Mouse (Mus musculus): ENCODE data around the gene 2810004N23Rik. TPM values are rescaled to one million over a fixed set of nuclear protein-coding genes. Genes with fewer than 3 reads are reported as not detected.

2810004N23Rik gene
- total RNA-seq, 1 experiment from 2014 or later: 27.5 TPM

- ATAC-seq (ENCODE audit: extremely low read depth, insufficient number of reproducible peaks, low FRiP score, poor library complexity, severe bottlenecking): no peak
These were observed 68.5 kb downstream of the 2810004N23Rik start for GRCm38 (mm10) chr8:124794486-124794780.

DNA sequence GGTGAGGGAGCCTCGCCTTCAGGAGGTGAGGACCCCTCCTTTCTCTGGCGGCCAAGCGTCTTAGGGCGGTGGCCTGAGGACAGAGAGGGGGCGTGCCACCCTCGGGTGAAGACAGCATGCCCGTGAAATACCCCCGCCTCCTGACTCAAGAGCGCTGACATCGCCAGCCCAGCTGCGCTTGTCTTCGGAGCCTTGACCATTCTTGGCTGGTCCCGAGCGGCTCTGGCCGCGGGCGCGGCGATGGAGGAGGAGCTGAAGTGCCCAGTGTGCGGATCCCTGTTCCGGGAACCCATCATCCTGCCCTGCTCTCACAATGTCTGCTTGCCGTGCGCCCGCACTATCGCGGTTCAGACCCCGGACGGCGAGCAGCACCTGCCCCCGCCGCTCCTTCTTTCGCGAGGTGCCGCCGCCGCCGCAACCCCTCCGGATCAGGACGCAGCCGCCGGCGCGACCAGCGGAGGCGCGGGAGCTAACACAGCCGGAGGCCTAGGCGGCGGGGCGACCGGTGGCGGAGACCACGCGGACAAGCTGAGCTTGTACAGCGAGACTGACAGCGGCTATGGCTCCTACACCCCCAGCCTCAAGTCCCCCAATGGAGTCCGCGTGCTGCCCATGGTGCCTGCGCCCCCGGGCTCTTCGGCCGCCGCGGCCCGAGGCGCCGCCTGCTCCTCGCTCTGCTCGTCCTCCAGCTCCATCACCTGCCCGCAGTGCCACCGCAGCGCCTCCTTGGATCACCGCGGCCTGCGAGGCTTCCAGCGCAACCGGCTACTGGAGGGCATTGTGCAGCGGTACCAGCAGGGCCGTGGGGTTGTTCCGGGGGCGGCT is 69.0 kb downstream of the 2810004N23Rik start:
- ATAC-seq (ENCODE audit: extremely low read depth, insufficient number of reproducible peaks, low FRiP score, poor library complexity, severe bottlenecking): no peak

DNA sequence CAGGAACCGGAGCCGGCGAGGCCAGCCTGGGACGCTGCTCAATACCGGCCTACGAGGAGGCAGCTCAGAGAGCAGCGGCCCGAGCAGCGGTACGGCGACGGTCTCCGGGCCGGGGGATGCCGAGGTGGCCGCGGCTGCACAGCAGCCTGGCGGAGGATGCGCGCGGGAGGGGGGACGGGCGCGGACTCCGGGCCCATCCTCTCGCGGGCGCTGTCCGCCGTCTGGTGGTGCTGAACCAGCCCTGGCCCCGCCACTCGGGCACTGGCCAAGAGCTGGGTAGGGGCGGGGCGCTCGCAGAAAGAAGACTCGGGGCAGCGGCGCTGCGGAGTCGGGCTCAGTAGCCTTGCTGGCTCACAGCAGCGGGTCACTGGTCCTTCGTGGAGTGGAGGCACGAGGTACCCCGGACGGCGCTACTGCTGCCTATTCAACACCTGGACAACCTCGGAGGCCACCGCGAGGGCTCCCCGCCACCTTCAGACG is 69.7 kb downstream of the 2810004N23Rik start:
- peak; percentile 31; the same call in 1 of the 2 replicates for ATAC-seq (ENCODE audit: extremely low read depth, insufficient number of reproducible peaks, low FRiP score, poor library complexity, severe bottlenecking)

DNA sequence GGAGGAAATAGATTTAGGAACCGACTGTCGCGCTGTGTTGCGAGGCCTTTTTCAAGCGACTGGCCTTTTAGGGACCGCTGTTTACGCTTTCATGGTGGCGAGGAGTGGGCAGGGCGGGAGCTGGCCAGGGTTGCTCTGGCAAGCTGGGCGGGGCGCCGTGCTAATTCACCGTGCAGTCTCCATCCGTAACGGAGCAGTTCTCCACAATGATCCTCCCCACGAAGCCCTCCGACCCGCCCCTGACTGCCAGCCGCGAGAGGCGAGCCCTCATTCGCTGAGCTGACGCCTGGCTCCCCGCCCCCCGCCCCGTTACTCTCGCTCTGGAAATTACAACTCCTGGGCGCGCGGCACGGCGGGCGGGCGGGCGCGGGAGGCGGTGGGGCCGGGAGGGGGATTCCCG is 70.2 kb downstream of the 2810004N23Rik start, which contains the start of gene Trim67:
Trim67 (plus strand) TSS at position 385 of the 400 bp plus-strand sequence.
- no peak for ATAC-seq (ENCODE audit: extremely low read depth, insufficient number of reproducible peaks, low FRiP score, poor library complexity, severe bottlenecking)

DNA sequence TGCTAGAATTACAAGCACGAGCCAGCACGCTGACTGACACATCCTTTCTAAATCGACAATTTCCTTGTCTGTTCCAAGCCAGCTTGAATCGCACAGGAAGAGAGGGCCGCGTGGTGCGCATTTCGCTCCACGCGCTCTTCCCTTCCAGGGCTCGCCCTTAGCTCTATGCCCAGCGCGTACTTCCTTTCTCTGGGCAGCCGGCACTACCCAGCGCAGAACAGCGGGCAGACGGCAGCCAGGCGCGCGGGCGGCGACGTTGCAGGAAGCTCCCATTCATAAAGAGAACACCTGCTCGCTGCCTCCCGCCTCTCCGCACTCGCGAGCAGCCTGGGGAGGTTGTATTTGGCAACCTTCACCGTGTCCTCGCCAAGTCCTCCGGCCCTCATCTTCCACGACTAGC is 70.7 kb downstream of the 2810004N23Rik start:
- no peak for ATAC-seq (ENCODE audit: extremely low read depth, insufficient number of reproducible peaks, low FRiP score, poor library complexity, severe bottlenecking)

- ATAC-seq (ENCODE audit: extremely low read depth, insufficient number of reproducible peaks, low FRiP score, poor library complexity, severe bottlenecking): no peak
These were observed 71.2 kb downstream of the 2810004N23Rik start for GRCm38 (mm10) chr8:124791751-124792150.

DNA sequence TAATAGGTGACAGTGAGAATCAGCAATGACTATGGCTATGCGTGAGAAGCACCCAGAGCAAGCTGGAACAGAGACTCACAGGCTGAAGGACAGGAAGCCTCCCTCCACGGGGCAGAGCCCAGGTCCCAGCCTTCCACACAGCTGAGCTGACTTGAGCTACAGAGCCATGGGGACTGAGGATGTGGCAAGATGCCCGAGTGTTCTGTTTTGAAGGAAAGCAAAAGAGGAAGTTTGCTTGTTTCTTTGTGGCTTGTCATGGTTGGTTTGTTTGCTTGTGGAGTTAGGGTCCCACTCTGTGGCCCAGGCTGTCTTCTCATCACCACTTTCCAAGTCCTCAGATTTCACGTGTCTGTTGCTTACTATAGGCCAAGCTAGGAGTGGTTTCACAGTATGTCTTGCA is 72.2 kb downstream of the 2810004N23Rik start:
- no peak for ATAC-seq (ENCODE audit: extremely low read depth, insufficient number of reproducible peaks, low FRiP score, poor library complexity, severe bottlenecking)

Other genes with a start within 250 kb of the 2810004N23Rik start
- gene 2310022B05Rik, start 199.8 kb downstream of the 2810004N23Rik start, total RNA-seq (2017): 1.8 and 2.6 TPM in 2 replicates
- gene Ttc13, start 141.1 kb downstream of the 2810004N23Rik start, total RNA-seq (2017): 60.0 and 63.4 TPM in 2 replicates
- 9.1 and 12.9 TPM in 2 replicates for gene Arv1, start 141.0 kb downstream of the 2810004N23Rik start, total RNA-seq (2017)
- not detected in 2 replicates for gene Fam89a, start 111.3 kb downstream of the 2810004N23Rik start, total RNA-seq (2017)
- gene Trim67, start 70.0 kb downstream of the 2810004N23Rik start, total RNA-seq (2017): not detected in 2 replicates
- gene Gnpat, start 87 bp downstream of the 2810004N23Rik start, total RNA-seq (2017): 68.8 and 77.0 TPM in 2 replicates
- 17.8 and 21.8 TPM in 2 replicates for gene Exoc8, start 34.6 kb upstream of the 2810004N23Rik start, total RNA-seq (2017)
- gene Sprtn, start 34.8 kb upstream of the 2810004N23Rik start, total RNA-seq (2017): 26.2 and 31.1 TPM in 2 replicates
- gene Egln1, start 86.2 kb upstream of the 2810004N23Rik start, total RNA-seq (2017): 14.2 and 15.9 TPM in 2 replicates
- 51.6 and 53.2 TPM in 2 replicates for gene Tsnax, start 149.9 kb upstream of the 2810004N23Rik start, total RNA-seq (2017)
- gene Disc1, start 191.1 kb upstream of the 2810004N23Rik start, total RNA-seq (2017): 0.37 and 0.93 TPM in 2 replicates